Mouse (Mus musculus) liver, adult 2 months (tissue): ENCODE measurements around the gene Ntn4.

Experiments used
- CTCF ChIP-seq: fragments of 200-500 bp; IDR thresholded peaks from 2 replicates; pipeline ENCODE4 v1.5.1; 2011; ENCODE audit warnings: low read depth, low read length, control low read depth
- POLR2A ChIP-seq: fragments of 200-500 bp; IDR thresholded peaks from 2 replicates; pipeline ENCODE4 v1.6.1; 2011; ENCODE audit warnings: low read length, control low read depth; ENCODE audit not compliant: insufficient read depth; ENCODE audit errors: extremely low read depth

- TF ChIP-seq CTCF (no peak), POLR2A (no peak)
Observed at GRCm38 (mm10) chr10:93699689-93700478, 59.4 kb downstream of the Ntn4 start.
